Mouse (Mus musculus): ENCODE results near the gene Cacybp.

The Cacybp gene

DNA sequence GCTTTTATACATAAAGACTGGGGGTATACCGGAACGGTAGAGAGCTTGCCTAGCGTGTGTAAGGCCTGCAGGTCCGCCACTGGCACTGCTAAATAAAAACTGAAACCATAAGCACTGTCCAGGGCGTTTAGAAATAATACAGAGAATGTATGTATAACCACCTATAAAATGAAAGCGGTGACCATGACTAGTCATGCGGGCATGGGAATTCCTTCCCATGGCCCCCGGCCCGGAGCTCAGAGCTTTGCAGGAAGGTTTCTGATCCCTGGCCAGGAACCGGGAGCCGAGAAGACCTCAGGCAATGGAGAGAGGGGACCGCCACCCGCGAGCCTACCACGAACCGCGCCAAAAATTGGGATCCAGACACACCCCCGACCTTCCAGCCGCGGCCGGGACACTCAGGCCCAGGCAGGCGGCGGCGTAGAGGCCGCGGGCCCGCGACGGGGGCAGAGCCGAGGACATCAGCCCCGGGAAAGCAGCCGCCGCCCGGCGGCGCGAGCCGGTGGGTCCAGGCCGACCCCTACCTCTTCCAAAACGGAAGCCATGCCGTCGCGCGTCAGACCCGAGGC, 468 bp downstream of the Cacybp start:
- DNase-seq, result no peak

DNA sequence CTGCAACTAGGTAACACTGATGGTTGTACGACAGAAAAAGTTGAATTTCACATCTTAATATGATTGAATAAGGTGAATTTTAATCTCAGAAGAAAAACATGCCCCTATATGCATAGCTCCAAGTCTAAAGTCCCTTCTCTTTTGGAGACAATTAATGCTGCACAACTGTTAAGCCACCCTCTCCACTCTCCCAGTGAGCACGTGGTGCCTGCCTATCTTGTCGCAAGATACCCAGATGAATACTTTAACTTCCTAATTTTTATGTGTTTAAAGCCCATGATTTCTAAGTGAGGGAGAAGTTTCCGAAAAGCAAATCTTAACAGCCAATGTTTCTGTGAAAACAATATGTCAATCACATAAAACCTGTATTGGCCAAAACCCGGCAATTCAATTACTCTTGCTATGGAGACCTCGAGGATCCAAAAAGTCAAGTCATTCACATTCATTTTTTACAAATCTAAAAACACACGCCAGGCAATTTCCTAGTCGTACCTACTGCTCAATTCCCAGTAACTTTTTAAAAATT, 1.0 kb downstream of the Cacybp start:
- DNase-seq, result no peak

DNA sequence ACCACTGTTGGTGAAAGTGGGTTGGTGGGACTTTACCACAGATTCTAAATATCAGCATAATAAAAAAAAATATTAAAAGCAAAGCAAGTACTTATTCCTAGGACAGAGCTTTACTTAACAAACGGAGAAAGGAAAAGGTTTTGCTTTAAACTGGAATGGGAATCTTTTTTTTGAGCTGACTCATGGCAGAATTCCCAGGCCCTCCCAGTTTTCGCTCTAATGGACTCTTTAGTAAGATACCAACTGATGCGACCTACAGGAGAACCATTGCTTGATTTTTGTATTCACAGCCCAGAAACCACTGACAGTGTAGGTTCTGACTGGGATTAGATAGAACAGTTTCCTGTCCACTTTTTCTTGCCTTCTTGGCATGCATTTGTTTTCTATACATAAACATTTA, 2.1 kb downstream of the Cacybp start:
- peak; percentile 21 for DNase-seq

DNA sequence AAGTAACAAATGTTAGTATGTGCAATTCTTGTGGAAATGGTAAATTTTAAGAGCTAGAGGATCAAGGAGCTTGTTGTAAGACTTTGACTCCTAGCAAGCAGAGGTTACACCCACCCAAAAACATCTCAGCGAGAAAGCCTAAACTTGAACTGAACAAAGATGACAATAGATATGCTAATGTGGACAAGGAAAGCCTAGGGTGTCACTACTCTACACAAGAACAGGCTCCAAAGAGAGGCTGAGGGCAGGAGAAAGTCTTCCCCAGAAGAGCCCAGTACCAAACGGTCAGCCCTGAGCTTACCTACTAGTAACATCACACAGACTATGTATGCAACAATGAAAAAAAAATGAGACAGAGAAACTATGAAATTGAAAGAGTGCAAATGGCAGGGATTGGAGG, 2.8 kb downstream of the Cacybp start:
- DNase-seq, result no peak

DNA sequence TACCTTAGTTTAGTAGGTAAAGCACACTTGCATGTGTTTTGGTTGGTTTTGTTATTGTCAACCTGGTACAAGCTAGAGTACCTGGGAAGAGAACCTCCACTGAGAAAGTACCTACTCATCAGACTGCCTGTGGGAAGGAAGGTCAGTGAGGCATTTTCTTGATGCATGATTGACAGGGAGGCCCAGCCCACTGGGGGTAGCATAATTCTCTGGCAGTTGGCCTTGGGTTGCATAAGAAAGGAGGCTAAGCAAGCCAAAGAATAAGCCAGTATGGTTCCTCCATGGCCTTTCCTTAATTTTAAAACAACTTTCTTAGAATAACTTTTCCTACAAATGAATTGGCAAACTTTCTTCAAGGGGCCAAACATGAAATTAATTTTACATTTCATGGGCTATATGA, 7.2 kb downstream of the Cacybp start:
- DNase-seq, result peak; percentile 17

DNA sequence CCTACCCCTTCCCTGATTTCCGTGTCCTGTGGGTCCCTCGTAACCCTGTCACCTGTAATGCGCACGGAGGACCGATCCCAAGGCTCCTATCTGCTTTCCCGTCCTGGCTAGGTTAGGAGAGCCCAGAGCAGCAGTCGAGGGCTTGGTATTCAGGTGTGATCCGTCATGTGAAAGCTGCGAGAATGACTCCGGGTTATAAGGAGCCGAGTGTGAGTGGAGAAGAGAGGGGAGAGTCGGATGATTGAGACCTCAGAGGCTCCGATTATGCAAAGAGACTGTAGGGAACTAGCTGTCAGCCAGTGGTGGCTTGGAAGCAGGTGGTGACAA, 17.4 kb downstream of the Cacybp start:
- no peak for DNase-seq

DNA sequence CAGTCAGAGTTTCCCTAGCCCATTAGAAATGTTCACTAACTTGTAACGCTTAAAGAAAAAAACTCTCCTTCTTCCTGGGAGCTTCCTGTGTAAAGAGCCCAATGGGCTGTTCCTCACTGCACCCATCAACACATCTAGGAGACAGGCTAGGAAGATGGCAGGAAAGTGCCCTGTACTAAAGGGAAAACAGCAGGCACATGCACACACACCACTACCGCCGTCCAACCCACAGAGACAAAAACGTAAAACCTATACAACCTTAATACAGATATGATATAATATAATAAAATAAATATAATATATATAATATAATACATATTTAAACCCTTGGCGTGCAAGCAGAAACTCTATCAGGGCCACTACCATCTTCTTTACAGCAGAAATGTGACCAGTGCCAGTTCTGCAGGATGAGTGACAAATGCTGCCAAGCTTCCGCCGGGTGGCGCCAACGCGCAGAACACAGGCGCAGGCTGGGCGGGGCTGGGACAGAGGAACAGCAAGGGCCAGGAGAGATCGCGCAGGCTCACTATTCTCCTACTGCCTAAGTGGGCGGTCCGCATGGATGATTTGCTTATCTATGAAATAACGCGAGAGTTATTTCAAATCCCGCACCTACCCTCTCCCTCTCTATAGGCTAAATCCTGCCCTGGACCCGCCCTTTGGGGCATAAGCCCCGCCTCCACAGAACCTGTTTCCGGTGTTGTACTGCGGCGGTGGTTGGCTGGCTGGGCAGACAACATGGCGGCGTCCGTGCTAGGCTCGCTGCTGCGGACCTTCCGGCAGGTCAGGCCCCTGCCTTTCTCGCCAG, 17.9 kb downstream of the Cacybp start, which contains the start of gene Mrps14:
Gene Mrps14 (plus strand): TSS at position 687 of the 808 bp plus-strand sequence.
- peak; percentile 100 for DNase-seq

DNA sequence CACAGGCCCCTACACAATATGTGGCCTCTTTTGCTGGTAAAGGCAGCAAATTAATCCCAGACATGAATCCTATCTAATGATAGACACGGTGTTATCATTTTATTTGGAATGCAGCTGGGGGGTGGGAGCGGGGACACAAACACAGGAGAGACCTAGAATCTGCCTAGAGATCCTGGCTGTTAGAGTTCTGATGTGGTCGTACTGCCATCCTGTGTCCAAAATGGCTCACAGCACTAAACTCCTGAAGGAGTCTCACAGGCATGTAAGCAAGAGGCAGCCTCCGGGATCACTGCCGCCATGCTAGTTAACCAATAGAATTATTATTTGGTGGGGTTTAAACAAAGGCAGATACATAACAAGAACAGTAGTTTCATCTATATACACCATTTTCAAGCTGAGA, 28.2 kb downstream of the Cacybp start:
- DNase-seq, result peak; percentile 21

DNA sequence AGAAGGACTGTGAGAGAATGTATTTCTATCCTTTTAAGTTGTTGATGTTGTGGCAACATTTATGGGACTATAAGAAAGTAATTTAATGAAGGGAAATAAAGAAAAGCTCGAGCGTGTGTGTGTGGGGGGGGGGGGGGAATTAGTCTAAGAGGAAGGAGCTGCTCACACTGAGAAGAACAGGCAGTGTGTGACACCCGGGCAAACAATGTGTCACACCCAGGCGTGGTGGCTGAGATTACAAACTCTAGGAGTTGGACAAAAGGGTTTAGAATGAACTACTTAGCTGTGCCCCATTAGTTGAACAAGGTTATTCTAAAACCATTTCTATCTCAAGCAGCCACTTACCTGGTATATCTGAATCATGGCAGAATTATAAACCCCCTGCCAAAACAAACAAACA, 31.5 kb downstream of the Cacybp start:
- no peak for DNase-seq

DNA sequence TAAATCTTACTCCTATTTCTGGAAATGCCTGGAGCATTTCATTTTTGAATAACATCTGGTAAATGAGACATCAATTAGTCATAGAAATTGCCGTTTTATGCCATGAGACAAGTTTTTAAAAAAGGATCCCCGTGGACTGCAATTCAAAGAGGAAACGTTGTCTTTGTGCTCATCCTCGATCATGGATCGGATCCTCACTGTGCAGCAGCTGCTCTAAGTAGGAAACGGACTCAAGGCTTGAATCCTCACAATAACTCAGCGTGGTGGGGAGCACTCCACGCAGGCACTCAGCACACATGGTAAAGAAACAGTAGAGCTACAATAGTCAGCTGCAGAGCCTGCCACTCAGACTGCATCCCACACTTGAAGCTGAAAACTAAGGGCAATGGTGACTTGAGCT, 35.8 kb downstream of the Cacybp start:
- no peak for DNase-seq

DNA sequence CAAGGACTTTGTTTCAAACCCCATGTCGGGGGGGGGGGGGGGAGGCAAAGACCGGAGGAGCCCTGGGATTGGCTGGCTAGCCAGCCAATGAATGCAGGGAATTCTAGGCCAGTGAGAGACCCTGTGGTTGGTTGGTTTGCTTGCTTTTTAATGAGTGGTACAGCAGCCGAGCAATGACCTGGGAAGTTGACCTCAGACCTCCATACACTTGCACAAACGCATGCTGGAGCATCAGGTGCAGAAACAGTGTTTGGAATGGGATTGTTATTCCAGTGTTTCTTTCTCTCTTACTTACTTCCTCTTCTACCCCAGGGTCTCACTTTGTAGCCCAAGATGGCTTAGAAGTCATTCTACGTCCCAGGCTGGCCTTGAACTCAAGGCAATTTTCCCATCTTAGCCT, 46.1 kb downstream of the Cacybp start:
- no peak for DNase-seq

DNA sequence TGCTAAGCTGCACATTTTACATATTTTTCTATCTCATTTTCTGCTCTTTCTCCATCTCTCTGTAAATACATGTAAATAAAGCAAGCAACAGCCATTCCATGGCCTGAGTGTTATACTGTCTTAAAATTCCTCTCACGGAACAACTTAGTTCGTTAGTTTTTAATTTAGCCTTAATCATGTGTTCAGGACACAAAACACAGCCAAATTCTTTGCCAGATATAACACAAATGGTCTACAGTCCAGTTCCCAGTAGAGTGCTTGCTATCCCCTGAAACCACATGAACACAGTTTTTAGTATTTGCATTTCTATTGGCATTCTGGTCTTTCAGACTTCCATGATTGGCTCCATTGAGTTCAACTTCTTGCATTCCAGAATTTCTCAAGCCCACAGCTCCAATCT, 54.5 kb downstream of the Cacybp start:
- DNase-seq, result no peak

DNA sequence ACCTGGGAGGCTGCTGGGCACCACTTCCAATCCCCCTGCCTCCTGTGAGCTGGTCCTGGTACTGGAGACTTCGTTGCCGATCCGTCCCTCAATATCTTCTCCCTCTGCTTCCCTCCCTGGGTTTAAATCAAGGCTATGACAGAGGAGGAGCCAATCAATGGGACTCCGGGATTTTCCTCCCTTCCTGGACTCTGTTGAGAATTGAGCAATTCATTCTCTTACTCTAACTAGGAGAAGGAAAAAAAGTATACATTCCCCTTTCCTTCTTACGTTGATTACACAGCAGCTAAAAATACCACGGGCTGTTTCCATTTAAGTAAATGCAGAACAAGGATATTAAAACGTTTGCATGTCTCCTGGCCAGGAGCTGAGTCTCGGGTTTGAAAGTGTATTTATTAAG, 59.2 kb downstream of the Cacybp start, which contains the start of gene Tnn:
Gene Tnn (minus strand): TSS at position 101 of the 400 bp plus-strand sequence.
- DNase-seq, result no peak
